Mouse (Mus musculus) right cerebral cortex, adult 18-20 months (tissue): ENCODE measurements around the gene Abtb2.

Source experiments
- DNase-seq: peaks from one replicate; pipeline ENCODE4 v3.0.0; 2022; ENCODE audit warnings: mixed read lengths

The Abtb2 gene

DNA sequence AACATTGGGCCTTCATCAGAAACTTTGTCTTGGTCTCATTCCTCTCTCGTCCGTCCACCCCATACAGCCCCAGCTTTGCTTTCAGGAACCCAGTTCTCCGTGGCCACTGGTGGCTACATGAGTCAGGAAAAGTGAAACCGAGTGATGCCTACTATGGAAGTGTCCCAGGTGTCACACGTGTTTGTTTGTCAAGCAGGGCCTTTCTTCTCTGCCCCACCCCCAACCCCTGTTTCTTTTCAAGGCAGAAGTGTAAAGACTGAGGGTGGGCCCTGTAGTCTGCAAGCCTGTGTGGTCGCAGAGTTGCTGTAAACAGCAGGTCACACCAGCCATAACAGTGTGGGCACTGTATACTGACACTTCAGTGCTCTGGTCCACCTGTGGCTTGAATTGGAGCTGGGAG lies 98.2 kb downstream of the Abtb2 start:
- DNase-seq, result no peak

DNA sequence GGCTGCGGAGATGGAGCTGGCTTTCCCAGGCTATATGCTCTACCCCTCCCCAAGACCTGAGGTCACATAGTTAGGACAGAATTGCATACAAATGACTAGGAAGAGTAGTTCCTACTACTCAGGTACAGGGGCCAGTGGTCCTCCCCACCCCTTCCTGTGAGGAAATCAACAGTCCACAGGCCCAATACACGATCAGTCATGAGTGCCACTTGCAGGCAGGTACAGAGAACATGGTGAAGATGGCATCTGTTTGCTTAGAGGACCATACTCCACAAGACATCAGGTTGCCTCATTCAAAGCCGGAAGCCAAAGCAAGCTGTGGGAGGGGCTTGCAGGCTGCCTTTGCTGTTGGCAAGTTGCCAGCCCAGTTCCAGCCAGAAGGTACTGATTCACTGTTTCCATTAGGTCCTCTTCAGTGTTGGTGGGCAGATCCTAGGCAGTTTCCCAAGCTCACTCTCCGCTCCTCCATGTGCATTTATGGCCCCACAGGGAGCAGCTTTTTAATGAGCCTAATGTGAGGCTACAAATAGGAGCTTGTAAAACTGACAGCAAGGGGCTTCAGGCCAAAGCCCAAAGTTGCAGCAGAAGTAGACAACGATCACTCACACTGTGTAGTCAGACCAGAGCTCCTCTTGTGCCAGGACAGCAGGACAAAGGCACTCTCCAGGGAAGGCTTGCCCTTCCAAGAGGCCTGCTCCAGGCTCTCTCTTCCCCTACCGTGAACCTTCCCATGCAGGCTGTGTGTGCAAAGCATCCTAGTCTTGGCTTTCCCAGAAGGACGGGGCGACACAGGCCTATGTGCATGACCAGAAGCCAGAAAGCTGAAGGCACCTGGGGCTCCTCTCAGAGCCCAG lies 102.1 kb downstream of the Abtb2 start:
- peak; percentile 50 for DNase-seq

DNA sequence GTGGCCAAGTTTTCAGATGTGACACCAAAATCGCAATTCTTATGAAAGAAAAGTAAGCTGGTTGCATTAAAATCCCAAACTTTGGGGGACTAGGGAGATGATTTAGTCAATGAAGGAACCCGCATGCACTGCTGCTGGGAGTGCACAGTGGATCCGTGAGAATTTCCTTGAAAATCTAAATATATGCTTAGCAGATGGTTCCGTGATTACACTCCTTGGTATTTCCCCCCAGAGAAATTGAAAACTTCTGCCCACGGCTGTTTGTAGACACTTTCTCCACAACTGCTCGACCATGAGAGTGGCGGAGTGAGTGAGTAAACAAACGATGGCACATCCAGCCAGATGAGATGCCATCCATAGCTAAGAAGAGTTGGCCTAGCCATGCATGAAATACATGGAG lies 102.8 kb downstream of the Abtb2 start:
- DNase-seq, result no peak

DNA sequence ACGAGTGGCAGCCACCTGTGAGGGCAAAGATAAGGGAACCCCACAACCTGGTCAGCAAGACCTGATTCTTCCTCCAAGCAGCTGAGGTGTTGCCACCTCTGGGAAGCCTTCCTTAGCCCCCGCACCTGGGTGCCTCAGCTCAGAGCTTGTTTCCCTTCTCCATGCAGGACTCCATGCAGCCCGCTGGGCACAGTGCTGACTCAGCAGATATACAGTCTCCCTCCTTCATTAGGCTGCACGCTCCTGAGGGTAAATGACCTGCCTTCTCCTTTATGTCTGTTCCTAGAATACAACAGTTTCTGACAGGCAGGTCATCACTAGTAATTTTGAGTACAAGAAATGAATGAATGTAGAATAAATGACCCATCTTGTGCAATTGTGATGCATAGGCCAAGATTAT lies 103.5 kb downstream of the Abtb2 start:
- DNase-seq, result no peak

DNA sequence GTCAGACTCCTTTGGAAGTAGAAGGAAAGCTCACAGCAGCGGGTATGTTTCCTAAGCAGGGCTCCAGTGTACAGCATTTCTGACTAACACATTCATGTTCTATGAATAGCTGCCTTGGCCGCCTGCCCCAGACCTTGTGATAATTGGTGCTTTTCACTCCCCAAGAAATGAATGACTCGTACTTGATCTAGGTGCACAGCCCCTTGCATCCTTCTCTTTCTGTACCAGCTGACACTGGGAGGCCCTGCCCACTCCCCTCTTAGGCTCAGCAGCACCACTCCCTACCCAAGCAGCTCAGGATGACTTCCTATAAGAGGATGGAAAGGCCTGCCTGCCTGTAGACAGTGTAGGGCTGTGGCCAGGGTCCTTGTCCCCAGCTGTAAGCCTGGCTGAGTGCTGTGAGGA lies 104.2 kb downstream of the Abtb2 start:
- DNase-seq, result peak; percentile 77

DNA sequence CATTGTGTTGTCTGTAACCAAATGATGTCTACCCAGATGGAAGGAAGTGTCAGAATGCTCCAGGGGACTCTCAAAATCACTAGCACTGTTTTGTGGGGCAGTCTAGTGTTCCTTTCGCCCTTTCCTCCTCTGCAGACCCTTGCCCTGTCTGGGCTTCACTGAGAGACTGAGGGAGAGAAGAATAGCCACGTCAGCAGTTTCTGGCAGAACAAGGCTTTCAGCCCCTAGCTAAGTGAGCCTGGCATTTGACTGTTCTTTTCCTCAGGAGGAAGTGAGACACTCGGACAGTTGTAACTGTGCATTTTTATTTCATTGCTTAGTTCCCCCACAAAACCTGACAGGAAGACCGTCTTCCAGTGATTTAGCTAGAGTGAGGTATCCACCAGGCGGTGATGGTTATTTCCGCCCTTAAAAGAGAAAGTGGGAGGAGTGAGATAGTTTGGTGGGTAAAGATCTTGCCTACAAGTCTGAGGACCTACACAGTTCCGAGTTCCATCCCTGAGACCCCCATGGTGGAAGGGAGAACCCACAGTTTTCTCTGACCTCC lies 106.5 kb downstream of the Abtb2 start:
- no peak for DNase-seq

DNA sequence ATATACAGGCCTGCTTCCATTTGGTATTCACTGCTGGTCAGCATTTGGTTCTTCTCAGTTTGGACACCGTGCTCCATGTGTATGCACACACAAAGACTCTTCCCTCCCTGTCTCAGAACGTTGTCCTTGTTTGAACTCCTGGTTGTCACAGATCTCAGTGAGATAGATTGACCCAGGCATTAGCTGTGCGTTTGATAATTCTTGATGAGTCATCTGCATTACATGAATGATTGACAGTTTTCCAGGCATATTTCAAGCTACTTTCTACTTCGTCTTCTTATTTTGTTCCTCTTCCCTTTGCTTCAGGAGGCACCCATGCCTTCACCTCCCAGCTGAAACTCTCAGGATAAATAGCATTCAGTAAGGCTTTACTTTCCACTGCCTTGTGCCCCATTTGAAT lies 107.5 kb downstream of the Abtb2 start:
- DNase-seq, result no peak

DNA sequence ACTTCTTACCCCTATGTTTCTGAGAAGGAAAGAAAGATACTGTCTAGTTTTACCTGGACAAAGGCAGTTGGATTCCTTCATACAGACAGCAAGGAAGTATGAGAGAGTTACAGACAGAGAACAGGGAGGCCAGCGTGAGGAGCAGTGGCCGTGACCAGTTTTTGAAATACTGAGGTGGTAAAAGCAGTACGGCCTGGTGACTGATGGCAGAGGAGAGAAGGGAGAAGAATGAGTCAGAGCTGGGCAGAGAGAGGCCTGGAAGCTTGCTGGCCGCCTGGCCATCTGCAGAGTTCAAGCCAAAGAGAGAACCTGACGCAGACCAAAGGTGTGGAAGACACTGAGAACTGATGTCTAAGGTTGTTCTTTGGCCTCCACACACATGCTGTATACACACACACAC lies 109.3 kb downstream of the Abtb2 start:
- no peak for DNase-seq

DNA sequence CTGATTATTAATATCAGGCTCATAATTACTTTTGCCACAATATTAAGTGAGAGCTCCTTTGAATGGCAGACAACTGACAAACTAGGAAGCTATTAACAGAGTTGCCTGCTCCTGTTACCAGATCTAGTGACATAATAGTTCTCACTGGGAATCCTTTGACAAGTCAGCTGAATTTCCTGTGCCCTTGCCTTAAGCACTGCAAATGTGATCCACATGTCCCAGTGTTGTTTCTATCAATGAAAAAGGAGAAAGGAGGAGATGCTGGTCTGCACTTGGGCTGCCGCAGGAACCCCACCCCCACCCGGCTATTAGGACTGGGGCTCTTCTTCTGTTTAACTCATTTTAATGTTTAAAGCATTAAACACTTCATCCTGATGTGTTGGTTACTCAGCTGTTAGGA lies 110.7 kb downstream of the Abtb2 start:
- no peak for DNase-seq

DNA sequence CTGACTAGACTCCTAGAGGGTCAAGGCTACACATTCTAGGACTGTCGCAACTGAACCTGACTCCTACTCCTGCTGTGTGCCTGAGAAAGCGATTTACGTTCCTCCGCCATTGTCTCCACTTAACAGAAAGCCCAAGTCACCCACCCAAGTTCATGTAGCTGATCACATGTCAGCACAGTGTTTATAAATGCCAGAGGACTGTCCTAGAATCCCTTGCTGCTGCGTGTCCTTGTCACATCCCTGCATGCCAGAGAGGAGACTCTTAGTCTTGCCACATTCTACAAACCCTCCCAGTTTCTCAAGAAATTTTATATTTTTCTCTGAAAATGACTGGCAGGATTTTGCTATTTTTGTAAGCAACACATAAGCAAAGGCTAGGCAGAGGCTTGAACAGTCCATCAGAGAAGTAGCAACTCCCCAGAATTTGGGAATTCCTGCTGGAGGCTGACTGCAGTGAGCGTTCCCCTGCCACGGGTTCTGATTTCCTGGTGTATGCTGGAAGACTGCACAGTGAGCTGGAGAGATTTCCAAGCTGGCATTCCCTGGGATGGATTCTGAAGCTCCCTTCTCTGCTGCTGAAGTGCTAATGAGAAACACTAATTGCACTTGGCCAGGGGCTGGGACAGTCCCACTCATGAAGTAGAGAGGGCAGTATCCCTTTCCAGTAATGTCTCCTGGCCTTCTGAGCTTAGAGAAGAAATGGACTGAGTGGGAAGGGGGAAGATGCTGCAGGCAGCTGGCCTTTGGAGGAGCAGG lies 111.7 kb downstream of the Abtb2 start:
- no peak for DNase-seq

DNA sequence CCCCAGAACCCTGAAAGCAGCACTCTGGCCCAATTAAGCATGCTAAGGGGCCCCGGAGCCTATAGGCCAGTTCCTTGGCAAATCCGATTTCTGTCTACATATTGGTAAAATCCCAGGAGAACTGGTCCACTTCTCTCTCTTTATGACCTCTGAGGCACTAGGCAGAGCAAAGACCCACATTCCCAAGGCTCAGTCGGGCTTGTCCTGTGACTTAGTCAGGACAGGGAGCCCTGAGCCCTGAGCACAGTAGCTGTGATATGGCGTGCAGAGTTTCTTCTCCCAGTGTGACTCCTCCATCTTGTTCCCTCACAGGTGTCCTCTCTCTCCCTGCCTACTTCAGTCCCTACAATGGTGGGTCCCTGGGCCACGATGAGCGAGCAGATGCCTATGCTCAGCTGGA lies 112.3 kb downstream of the Abtb2 start:
- no peak for DNase-seq

DNA sequence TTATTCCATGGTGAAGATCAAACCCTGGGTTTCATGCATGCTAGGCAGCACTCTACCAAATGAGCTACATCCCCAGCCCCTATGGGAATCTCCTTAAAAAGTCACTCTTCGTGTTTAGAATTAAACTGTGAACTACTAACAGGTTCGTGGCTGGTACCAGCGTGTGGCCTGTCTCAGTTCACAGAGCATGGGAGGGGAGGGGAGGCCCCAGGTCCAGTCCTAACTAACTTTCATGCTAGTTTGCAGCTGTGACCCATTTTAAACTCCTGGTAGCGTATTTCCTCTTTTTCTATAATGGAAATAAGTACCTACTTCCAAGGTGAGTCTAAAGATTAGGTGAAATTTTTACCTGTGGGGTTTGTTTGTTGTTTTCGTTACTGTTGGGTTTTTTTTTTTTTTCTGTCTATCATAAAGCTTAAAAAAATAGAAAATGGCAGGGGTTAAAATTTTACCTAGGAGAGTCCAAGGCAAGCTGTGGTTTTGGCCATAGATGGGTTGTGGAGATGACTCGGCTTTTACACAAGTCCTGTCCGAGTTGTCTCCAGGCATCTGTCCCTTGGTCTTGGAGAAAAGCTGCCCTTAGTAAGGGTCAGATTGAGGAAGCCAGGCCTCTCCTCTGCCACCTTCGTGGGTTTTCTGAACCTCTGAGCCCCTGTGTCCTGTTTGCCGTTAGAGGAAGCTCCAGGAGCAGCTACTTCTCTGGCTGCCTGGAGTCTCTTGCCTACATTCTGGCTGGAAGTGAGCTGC lies 114.4 kb downstream of the Abtb2 start:
- DNase-seq, result no peak

DNA sequence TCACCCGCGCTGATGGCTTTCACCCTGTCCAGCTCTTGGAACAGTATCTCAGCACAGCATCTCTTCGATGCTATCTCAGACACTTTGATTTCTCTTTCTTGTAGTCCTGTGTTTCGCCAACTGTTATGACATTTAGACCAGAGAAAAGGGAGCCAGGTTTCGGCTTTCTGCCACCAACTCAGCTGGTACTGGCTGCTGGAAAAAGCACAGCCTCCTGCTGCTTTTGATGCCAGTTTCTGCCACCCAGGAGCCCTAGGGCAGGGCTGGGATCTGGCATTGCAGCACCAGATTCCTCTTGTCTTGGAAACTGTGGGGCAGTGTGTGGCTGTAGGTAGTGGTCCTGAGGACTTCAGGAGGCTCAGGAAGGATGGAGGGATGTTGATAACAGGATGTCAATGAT lies 115.0 kb downstream of the Abtb2 start:
- DNase-seq, result no peak

DNA sequence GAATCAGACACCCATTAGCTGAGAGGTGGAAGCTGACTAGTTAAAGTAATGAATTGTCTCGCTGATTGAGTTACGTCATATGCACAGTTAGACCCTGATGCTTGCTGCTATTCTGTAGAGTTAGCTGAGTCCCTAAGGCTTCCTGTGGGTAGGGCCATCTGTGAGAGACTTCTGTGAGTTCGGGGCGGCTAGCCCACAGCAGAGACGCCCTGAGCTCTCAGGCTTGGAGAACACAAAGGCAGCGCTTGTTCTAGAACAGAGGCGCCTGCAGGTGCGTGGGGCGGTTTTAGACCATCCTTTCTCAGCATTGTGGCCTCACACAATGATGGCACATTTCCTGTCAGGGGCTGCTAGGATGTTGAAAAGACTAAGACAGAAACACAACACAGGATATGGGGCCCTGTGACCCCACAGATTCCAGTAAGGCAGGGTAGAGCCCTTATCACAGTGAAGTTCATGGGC lies 116.2 kb downstream of the Abtb2 start:
- DNase-seq, result no peak

DNA sequence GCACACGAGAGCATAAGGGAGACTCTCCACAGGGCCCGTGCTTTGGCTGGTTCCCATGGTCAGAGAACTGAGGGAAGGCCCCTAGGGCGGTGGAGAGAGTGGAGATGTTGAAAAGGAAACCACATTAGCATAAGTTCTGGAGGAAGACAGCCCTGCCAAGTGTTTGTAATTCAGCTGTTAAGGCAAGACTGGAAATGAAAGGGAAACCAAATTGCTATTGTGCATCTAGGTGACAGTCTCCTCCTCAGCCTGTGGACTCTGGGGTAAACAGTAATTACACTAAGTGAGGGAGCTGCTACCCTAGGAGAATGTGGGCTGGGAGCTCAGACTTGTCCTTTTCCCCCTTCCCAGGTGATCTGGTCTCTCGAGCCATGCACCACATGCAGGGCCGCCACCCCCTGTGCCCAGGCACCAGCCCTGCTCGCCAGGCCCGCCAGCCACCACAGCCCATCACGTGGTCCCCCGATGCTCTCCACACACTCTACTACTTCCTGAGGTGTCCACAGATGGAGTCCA lies 116.9 kb downstream of the Abtb2 start:
- DNase-seq, result no peak

DNA sequence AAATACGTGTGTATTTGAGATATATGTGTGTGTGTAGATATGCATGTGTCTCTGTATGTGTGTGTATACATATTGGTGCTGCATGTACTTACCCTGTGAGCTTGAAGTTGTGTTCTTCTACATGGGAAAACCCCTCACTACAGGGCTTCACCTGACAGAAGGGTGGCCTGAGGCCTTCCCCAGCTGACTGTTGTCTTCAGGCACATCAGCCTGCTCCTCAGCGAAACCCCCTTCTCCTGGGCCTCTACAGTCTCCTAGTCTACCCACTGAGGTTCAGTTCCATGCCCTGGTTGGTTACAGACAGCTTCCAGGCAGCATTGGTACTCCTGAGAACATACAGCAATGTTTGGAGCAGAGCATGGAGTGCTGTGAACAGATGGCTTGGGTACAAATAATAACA lies 118.3 kb downstream of the Abtb2 start:
- no peak for DNase-seq

DNA sequence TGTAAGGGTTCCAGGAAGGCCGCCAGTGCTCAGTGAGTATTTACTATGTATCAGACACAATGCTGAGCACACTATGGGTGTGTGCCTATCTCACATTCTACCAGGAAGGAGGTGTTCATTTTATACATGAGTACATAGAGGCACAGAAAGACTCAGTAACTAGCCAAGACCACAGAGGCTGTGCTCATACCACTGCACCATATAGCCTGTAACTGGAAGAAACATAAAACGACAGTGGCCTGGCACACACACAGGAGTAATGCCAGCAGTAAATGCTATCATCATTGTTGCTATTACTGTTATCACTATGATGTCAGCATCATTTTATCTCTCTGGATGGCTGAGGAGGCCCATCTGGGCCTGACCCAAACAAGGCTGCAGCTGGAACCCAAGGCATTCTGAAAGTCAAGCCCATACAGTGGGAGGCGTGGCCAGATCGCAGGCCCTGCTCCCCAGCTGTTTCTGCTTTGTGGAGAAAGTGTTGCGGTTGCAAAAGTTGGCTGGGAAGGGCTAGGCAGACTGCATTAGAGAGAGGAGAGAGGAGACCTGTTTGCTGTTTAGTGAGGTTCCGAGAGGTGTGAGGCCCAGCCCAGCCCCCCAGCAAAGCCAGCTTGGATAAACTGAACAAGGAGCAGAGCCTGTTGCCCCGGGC lies 118.9 kb downstream of the Abtb2 start:
- no peak for DNase-seq

DNA sequence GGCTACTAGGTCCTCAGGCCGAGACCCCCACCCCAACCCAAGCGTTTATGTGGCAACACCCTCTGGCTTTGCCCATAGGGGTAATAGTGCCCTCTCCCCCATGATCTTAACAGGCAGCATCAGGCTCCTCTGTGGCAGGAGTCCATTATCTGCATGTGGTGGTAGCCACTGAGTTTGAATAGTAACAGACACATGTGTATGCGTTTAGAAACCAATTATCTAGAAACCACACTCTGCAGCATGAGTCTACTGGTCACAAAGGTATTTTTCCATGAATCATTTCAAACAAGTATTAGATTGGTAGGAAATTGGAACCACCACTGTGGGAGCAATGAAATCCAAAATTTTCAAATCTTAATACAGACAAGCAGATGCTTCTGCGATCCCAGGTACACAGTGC lies 119.5 kb downstream of the Abtb2 start:
- no peak for DNase-seq

DNA sequence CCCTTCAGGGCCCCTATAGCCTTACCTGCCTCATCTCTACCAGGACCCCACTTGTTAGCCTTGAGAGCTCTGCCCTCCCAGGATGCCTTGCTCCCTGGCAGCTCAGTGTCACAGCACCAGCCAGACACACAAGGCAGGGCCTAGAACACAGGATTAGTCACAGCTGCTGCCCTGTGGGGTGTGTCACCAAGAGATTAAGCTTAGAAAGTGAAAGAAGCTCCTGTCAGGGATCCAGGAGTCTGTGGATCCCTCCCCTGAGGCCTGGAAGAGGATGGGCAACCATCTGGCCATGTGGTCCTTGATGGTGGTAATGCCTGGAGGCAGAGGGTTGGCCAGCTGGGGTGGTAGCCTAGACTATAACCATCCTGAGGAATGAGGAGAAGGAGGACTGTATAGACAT lies 121.0 kb downstream of the Abtb2 start:
- DNase-seq, result no peak

DNA sequence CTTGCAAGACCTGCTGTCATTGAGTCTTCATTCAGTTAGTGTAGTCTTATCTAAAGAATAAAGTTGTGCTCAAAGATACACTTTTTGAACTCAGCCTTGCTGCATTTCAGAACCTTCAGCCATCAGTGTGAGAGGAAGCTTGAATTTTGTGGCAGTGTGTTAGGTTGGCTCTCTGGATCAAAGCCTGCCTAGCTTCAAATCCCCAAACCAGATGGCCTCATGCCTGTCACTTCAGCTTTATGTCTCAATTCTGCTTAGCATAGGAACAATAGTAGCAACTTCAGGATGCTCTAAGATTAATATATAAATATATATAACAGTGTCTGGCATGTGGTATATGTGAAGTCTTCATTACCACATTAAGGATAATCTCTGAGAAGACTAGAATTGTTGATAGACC lies 121.8 kb downstream of the Abtb2 start:
- DNase-seq, result no peak

DNA sequence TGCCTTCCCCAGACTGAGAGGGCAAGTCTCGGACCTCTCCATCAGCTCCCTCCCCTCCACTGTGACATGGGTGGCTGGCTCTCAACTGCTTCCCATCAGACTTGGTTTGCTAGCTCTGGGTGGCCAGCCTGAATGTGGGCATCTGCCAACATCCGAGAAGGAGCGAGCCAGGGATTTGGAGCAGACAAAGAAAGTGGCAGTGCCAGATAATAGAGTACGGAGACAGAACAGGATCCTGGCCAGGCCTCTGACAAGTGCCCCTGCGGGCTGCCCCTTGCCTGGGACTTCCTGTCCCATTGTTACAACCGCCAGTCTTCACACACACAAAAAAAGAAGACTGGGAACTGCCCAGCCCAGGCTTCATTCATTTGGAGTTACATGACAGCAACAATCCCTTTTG lies 124.3 kb downstream of the Abtb2 start:
- peak; percentile 52 for DNase-seq

DNA sequence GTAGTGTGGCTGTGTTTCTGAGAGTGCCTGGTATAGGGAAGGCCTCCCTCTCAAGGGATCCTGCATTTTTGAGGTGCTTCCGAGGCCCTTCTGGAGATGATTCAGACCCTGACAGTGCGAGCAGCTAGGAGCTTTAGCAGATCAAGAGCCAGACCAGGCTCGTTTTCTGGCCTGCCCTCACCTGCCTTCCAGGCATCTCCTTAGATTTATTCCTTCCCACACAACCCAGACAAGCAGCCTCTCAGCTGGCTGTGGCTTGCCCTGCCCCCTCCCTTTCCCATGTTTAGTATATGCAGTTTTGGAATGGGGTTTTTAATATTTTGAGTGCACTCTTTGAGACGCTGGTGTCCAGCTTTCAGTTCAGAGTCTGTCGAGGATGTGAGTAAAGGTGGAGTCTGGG lies 124.7 kb downstream of the Abtb2 start:
- DNase-seq, result no peak

DNA sequence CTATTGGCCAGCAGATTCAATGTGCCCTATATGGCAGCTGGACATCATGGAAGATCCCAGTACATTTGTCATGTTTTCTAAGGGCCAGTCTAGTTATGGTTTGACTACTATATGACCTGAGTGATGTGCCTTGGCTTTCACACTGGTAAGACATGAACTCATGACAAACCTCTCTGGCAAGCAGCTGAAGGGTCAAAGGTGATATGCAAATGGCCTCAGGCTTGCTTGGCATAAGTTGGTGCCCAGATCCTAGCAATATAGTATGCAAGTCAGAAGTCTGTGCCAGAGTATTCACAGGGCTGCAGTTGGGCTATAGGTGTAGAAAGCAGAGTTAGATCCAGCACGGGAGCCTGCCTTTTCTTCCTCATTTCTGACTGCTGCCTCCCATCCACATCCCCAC lies 125.2 kb downstream of the Abtb2 start:
- no peak for DNase-seq
